Mouse (Mus musculus) embryonic fibroblast, embryonic 13.5 days (primary cell): Measurements from ENCODE around the gene Klhl42. TPM values are rescaled to one million over a fixed set of nuclear protein-coding genes. Genes with fewer than 3 reads are reported as not detected.

Experiments
- H3K27ac ChIP-seq: 2 replicates; pipeline ENCODE4 v1.5.1; 2012; ENCODE audit warnings: low read length, control low read depth, inconsistent platforms; ENCODE audit not compliant: insufficient read depth
- H3K4me1 ChIP-seq: 2 replicates; pipeline ENCODE4 v1.6.1; 2011; ENCODE audit warnings: low read length; ENCODE audit not compliant: control insufficient read depth, insufficient read depth
- H3K4me3 ChIP-seq: 2 replicates; pipeline ENCODE4 v1.5.1; 2011; ENCODE audit warnings: mild to moderate bottlenecking, control low read depth, low read length; ENCODE audit not compliant: insufficient read depth
- CTCF ChIP-seq: IDR thresholded peaks from 2 replicates; pipeline ENCODE4 v1.5.1; 2011; ENCODE audit warnings: mild to moderate bottlenecking, control low read depth, low read length, moderate library complexity, borderline replicate concordance; ENCODE audit not compliant: insufficient read depth
- POLR2A ChIP-seq: IDR thresholded peaks from 2 replicates; pipeline ENCODE4 v1.6.1; 2011; ENCODE audit warnings: low read depth, mild to moderate bottlenecking, control low read depth, low read length, moderate library complexity
- polyA plus RNA-seq: library from polyadenylated mRNA; stranded (reverse); fragments of >200 nt; gene quantifications from 2 replicates; pipeline ENCODE4 v1.2.4, GENCODE M21; 2011; ENCODE audit warnings: low read depth; ENCODE audit not compliant: missing spikeins, insufficient read length

The Klhl42 gene
- 16.3 and 17.8 TPM in 2 replicates for polyA plus RNA-seq

DNA sequence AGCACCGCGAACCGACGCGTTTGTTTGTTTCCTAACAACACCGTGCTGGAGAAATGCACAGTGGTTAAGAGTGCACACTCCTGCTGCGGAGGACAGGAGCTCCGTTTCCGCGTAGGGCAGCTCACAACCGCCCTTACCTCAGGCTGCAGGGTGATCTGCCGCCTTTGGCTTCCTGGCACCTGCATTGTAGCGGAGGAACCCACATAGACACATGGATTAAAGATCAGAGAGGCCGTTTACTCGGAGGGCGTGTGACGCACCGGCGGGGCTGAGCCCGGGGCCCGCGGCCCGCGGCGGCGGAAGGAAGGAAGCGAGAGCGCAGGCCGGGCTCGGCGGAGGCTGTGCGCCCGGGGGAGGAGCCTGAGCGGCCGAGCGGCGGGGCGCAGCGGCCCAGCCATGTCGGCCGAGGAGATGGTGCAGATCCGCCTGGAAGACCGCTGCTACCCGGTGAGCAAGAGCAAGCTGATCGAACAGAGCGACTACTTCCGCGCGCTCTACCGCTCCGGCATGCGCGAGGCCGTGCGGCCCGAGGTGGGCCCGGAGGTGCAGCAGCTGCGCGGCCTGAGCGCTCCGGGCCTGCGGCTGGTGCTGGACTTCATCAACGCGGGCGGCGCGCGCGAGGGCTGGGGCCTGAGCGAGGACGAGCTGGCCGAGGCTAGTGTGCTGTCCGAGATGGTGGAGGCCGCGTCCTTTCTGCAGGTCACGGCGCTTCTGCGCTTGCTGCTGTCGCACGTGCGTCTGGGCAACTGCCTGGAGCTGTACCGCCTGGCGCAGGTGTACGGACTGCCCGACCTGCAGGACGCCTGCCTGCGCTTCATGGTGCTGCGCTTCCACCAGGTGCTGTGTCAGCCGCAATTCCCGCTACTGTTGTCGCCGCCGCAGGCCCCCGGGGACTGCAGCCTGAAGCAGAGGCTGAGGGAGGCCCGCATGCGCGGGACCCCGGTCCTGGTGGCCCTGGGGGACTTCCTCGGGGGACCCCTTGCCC is at the start of gene Klhl42:
TSS of gene Klhl42 (plus strand) at position 244 of the 985 bp plus-strand sequence.
- TF ChIP-seq CTCF (no peak), POLR2A (peak; percentile 86)
- Histone ChIP-seq H3K4me3 (peak within 1 kb of the TSS; percentile 68), H3K4me1 (no peaks in the 10 kb centered on the region; the same call in 1 of the 2 replicates), H3K27ac (peak within 1 kb of the TSS; percentile 43; the same call in 1 of the 2 replicates)

DNA sequence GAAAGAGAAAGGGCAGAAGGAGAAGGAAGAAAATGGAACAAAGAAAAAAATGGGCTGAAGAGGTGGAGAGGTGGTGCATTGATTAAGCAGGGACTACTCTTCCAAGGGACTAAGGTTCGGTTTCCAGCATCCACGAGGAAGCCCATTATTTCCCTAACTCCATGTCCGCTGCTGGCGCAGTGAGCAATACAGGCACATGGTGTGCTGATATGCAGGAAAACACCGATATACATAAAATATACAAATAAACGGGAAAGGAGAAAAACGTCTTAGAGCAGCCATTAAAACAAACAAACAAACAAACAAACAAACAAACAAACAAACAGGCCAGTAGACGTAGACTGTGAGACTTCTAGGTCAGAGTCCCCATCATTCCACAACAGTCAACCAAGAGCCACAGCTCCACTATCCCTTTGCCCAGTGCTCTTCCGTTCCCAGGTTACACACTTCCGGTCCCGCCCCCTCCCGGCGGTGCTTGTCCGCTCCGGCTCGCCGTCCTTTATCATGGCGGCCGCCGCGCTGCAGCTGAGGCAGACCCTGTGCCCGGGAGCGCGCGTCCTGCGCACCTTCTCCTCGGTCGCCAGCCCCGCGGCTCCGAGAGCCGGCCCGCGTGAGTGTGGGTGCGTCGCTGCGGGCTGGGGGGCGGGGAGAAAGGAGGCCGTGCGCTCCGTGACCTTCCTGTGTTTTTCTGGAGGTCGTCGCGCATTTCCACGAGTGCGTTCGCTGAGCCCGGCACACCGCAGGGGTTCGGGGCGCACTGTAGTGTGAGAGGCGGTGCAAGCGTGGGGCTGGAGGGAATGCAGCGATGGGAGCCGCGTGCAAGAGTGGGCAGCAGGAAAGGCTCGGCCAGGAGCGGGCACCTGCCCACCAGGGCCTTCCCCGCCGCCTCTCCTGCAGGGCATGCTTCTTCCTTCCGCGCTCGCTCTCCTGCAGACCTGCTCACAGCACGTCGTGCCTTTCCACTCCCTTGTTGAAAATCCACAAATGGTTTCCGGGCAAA is 48.6 kb upstream of the Klhl42 start, which contains the start of gene Mrps35:
TSS of gene Mrps35 (plus strand) at position 474 of the 1,000 bp plus-strand sequence.
- Histone ChIP-seq H3K27ac (peak within 1 kb of the TSS; percentile 7; the same call in 1 of the 2 replicates), H3K4me1 (no peaks in the 10 kb centered on the region; the same call in 1 of the 2 replicates), H3K4me3 (peak within 1 kb of the TSS; percentile 84)
- TF ChIP-seq POLR2A (peak; percentile 86), CTCF (no peak)

DNA sequence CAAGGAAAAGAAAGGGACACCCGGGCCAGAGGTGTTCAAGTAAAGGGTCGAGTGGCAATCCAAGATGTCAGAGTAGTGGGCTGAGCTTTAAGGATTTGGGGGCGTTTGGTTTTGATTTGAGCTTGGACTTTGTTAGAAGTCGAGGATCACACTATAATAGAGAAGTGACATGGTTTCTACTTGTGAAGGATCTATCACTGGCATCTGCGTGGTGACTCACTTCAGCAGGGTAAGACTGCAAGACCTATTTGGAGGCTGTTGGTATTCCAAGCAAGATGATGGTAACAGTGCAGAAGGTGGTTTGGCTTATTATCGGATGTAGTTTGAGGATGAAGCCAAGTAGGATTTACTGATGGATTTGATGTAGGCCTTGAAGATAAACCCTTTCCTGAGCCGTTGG is 47.5 kb upstream of the Klhl42 start:
- H3K4me3 ChIP-seq: peak overlapping the region; percentile 84
- TF ChIP-seq CTCF (no peak), POLR2A (no peak)
- H3K27ac ChIP-seq: no peak overlapping the region
- H3K4me1 ChIP-seq: no peaks in the 10 kb centered on the region; the same call in 1 of the 2 replicates

DNA sequence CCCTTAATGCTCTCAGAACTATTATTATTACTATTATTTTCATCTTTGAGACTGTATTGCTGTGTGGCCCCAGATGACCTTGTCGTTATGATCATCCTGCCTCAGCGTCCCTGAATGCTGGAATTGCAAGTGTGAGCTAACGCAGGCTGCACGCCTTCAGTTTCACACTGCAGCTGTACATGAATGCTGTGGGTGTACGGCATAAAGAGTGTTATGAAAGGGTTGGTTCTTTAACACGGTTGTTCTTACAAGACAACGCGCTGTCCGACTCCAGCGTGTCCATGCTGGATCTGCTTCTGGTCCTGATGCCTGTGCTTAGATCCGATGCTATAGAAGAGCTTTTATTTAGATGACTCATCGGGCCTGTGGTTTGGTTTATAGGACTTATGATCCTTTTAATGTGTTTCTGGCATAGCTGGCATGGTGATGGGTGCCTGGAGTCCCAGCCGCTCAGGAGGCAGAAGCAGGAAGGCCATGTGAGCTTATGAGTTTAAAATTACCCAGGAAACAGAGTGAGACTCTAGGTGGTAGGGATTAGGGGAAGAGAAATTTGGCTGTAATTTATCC is 41.9 kb upstream of the Klhl42 start:
- no peak overlapping the region for H3K27ac ChIP-seq
- H3K4me1 ChIP-seq: no peaks in the 10 kb centered on the region
- TF ChIP-seq CTCF (no peak), POLR2A (no peak)
- H3K4me3 ChIP-seq: no peak overlapping the region

DNA sequence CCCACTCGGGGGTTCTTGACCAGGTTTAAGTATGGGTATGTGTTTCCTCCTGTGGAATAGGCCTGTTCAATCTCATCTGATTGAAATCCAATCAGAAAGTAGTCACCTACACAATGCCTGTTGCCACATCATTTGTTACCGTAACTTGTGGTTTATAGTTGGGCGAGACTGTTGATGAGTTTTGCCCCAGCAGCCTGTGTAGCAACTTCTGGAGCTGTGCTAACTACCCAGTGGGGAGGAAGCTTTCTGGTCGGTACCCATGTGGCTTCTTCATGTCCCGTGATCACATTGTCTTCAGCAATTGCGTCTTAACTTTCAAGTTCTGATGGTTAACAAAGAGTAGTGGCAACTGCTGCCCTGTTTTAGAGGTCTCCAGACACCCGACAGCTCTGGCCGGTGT is 39.5 kb upstream of the Klhl42 start:
- Histone ChIP-seq H3K4me3 (no peak overlapping the region), H3K4me1 (no peaks in the 10 kb centered on the region), H3K27ac (no peak overlapping the region)
- TF ChIP-seq POLR2A (no peak), CTCF (no peak)

DNA sequence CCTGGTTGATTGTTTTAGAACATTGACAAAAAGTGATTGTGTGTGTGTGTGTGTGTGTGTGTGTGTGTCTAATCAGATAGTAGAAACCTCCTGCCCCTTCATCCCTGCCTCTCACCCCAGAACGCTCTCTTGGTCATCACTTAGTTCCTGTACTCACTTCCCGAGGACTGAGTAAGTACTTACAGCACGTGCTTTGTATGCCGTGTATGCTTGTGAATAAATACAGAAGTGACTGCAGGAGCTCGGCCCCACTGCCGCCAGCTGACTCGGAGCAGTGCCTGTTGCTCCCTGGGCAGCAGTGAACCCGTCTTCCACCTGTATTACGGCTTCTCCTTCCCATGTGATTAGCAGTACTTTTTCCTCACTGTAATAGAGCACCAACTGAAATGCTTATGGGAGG is 38.7 kb upstream of the Klhl42 start:
- Histone ChIP-seq H3K4me1 (no peaks in the 10 kb centered on the region), H3K27ac (no peak overlapping the region), H3K4me3 (no peak overlapping the region)
- TF ChIP-seq CTCF (no peak), POLR2A (no peak)

DNA sequence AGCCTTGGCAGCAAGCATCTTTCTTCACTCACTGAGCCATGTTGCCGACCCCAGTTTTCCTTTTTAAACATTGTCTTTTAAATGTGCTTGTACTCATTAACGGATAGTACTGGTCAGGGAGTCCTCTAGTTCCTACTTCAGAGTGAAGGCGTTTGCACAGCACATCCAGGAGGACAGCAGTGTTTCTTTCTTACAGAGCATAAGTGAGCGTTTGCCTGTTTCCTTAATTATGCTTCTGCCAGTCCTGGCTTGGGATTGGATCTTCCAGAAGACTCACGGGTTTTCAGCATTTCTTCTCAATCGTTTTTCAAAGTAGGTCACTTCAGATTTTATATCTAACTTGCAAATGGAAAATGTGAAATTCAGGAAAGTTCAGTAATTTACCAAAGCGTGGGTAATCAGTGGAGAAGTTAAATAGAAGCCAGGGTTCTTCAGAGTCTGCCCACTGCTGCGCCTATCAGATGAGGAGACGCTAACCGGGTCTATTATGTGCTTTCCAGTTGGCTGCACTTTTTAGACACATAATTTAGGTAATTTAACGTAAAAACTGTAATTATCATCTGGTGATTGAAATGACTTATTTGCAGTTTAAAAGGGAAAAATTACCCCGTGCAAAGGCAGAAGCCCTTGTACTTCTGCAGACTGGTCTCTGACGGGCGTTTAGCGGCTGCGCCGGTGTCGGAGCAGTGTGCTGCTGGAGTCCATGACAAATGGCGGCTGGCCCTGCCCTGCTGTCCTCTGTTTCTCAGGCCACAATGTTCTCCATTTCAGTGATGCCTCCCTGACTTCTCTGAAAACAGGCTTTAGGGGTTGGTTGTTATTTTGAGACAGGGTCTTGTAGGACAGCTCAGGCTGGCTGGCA is 37.2 kb upstream of the Klhl42 start:
- Histone ChIP-seq H3K27ac (no peak overlapping the region), H3K4me3 (no peak overlapping the region), H3K4me1 (no peaks in the 10 kb centered on the region)
- TF ChIP-seq CTCF: no peak
- TF ChIP-seq POLR2A: no peak

DNA sequence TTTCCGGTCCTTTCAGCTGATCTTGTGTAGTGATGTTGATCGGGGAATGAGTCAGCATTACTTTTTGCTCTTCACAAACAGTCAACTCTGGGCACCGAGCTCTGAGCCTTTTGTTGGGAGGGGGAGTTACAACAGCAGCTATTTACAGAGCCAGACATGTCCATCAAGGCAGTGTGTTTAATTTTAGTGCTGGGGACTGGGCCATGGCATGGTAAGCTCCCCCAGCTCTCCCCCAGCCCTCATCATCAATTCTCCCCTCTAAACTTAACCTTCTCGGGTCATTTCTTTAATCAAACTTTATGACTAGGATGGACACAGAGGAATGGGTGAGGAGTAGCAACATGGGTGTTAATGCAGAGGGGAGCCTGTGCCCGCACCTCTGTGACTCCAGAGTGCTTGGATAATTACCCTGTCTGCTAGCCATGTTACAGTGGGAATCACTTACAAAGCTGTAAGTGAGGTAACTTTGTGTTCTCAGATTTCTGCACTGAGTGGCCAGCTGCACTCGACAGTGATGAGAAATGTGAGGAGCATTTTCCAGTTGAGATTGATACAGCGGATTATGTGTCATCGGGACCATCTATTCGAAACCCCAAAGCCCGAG is 35.7 kb upstream of the Klhl42 start:
- H3K4me3 ChIP-seq: no peak overlapping the region
- no peak overlapping the region for H3K27ac ChIP-seq
- TF ChIP-seq CTCF: no peak
- TF ChIP-seq POLR2A: no peak
- H3K4me1 ChIP-seq: no peaks in the 10 kb centered on the region

DNA sequence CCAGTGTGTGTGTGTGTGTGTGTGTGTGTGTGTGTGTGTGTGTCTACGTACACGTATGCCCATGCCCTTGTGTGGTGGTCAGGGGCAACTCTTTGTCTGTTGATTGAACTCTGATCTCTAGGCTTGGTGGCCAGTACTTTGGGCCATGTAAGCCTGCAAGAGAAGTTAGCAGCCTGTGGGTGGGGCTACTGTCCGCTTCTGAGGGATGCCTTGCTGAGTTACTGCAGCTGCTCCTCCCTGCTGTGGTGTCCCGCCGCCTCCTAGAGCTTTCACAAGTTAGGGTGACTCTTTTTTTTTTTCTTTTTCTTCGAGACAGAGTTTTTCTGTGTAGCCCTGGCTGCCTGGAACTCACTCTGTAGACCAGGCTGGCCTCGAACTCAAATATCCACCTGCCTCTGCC is 31.9 kb upstream of the Klhl42 start:
- Histone ChIP-seq H3K27ac (no peak overlapping the region), H3K4me3 (no peak overlapping the region), H3K4me1 (no peaks in the 10 kb centered on the region)
- no peak for TF ChIP-seq CTCF
- TF ChIP-seq POLR2A: no peak
